Comparison of ENCODE assay signal across 8 mouse cellular contexts in the genomic region with DNA sequence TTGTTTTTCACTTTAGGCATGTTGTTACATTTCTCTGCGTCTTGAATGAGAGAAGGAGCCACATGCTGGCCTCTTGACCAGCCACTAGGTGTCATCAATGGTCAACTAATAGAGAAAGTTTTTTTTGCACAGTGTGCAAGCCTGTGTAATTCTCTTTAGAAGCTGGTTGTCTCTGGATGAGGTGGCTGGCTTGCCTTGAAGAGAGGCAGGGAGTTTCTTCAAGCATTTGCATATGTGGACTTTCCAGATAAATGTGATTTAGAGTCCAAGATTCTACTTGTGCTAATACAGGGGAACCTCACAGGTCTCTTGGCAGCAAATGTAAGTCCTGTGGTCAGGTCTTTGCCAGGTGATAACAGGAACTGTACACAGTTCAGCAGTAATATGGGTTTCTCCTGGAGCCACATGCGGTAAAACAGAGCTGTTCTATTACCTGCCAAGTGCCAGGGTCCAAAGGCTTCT.
A peak's percentile ranks its signal among the peaks of the same experiment; 100 is the strongest.
DNase-seq lines count a peak whose midpoint lies in the region; ATAC-seq and TF ChIP-seq lines count a peak whose summit lies in the region.

No protein-coding gene starts in this region.

- H3K9me3 ChIP-seq in ES-E14 (ENCODE audit: control insufficient read depth, insufficient read depth, low read depth, low read length), result no peaks in the 10 kb centered on the region
- no peaks in the 10 kb centered on the region for H3K9me3 ChIP-seq in hindbrain, postnatal 0 days (ENCODE audit: low read length)
- H3K9me3 ChIP-seq in midbrain, embryonic 14.5 days (ENCODE audit: control insufficient read depth, low read length), result no peaks in the 10 kb centered on the region

- no peak overlapping the region for H3K4me2 ChIP-seq in hindbrain, postnatal 0 days (ENCODE audit: low read depth, low read length)
- no peak overlapping the region for H3K4me2 ChIP-seq in midbrain, embryonic 14.5 days (ENCODE audit: low read length)

- H3K9ac ChIP-seq in ES-E14 (ENCODE audit: insufficient read depth, low read depth, low read length, poor library complexity, severe bottlenecking), result no peak overlapping the region
- no peak overlapping the region for H3K9ac ChIP-seq in hindbrain, postnatal 0 days (replicated peaks; ENCODE audit: low read length)
- H3K9ac ChIP-seq in midbrain, embryonic 14.5 days (replicated peaks; ENCODE audit: low read length), result no peak overlapping the region

- peak; percentile 81 for TF ChIP-seq CTCF in hindbrain, postnatal 0 days (IDR thresholded peaks at IDR 0.05; ENCODE audit: low read depth)

- DNase-seq in 3T3-L1 (ENCODE audit: low read depth, low spot score) (peak; percentile 87), ES-E14 (ENCODE audit: low read depth, low spot score) (peak; percentile 44)
- DNase-seq in cerebellum, postnatal 10 days, result peak; percentile 66 to 80
- DNase-seq in gastrocnemius, adult 18-20 months (ENCODE audit: low spot score), result peak; percentile 75
- DNase-seq in hindbrain, postnatal 0 days (ENCODE audit: low spot score), result peak; percentile 87
- DNase-seq in left cerebral cortex, postnatal 4 days, result peak; percentile 11
- DNase-seq in midbrain, embryonic 14.5 days, result peak; percentile 88
- DNase-seq in telencephalon, adult 2 months (ENCODE audit: low read depth, low spot score), result peak; percentile 55

- no peak overlapping the region for H3K4me3 ChIP-seq in ES-E14 (ENCODE audit: insufficient read depth in 1 of 2, low read depth in 1 of 2, low read length in 2 of 2, poor library complexity in 1 of 2, severe bottlenecking in 1 of 2)
- H3K4me3 ChIP-seq in hindbrain, postnatal 0 days (ENCODE audit: low read length), result no peak overlapping the region
- H3K4me3 ChIP-seq in midbrain, embryonic 14.5 days (replicated peaks; ENCODE audit: low read depth, low read length), result no peak overlapping the region

- H3K36me3 ChIP-seq in ES-E14 (ENCODE audit: control insufficient read depth, insufficient read depth, low read length, poor library complexity, severe bottlenecking), result no peaks in the 10 kb centered on the region
- H3K36me3 ChIP-seq in hindbrain, postnatal 0 days (ENCODE audit: insufficient read depth, low read length), result no peaks in the 10 kb centered on the region
- no peaks in the 10 kb centered on the region for H3K36me3 ChIP-seq in midbrain, embryonic 14.5 days (ENCODE audit: control insufficient read depth, insufficient read depth, low read length)

- H3K4me1 ChIP-seq in ES-E14 (ENCODE audit: control insufficient read depth in 2 of 2, insufficient read depth in 2 of 2, low read length in 2 of 2, poor library complexity in 1 of 2), result peaks cover 0 to 2% of the 10 kb centered on the region in 2 experiments; a peak in 1 of 4 replicates
- peaks cover 12% of the 10 kb centered on the region for H3K4me1 ChIP-seq in hindbrain, postnatal 0 days (ENCODE audit: insufficient read depth, low read length)
- H3K4me1 ChIP-seq in midbrain, embryonic 14.5 days (ENCODE audit: control insufficient read depth, insufficient read depth, low read length), result no peaks in the 10 kb centered on the region

- in situ Hi-C loops in ES-E14 (cut with MboI; ENCODE audit: low sequenced_read_pairs in 2 of 2, unreplicated experiment in 2 of 2), result loop anchor here in 1 of 2 experiments (10.0 kb wide), 1 partner anchor 202 kb away; no protein-coding TSS in a partner anchor

- intact Hi-C loops in left cerebral cortex, postnatal 4 days (cut with DNase I), result loop anchor here (5.0 kb wide), 2 partner anchors 75 to 195 kb away; partner anchors contain the start of gene Gadd45a

- WGBS in hindbrain, postnatal 0 days, result 19% methylated on average over 2 of the region's 2 CpGs
- 37% methylated on average over 2 of the region's 2 CpGs for WGBS in midbrain, embryonic 14.5 days

- no peak overlapping the region for H3K27ac ChIP-seq in ES-E14 (ENCODE audit: insufficient read depth, low read depth, low read length, poor library complexity, severe bottlenecking)
- no peak overlapping the region for H3K27ac ChIP-seq in hindbrain, postnatal 0 days
- no peak overlapping the region for H3K27ac ChIP-seq in midbrain, embryonic 14.5 days (replicated peaks; ENCODE audit: low read depth, low read length)

- H3K27me3 ChIP-seq in hindbrain, postnatal 0 days (ENCODE audit: insufficient read depth, low read length), result no peaks in the 10 kb centered on the region
- no peaks in the 10 kb centered on the region for H3K27me3 ChIP-seq in midbrain, embryonic 14.5 days (ENCODE audit: control insufficient read depth, insufficient read depth, low read length)

- peak; percentile 85 for ATAC-seq in hindbrain, postnatal 0 days
- ATAC-seq in midbrain, embryonic 14.5 days (ENCODE audit: low FRiP score, low TSS enrichment), result peak; percentile 82

TF ChIP-seq in ES-E14, 5 proteins besides CTCF, POLR2A, EP300 and RAD21:
- TF ChIP-seq CHD2 (IDR thresholded peaks at IDR 0.05; ENCODE audit: low read depth, low read length) (no peak), MAFK (IDR thresholded peaks at IDR 0.05; ENCODE audit: insufficient read depth, low read depth, low read length) (peak; percentile 53; the same call in 1 of the 2 replicates), ZNF384 (IDR thresholded peaks at IDR 0.05; ENCODE audit: low read depth, low read length) (peak; percentile 84), ZC3H11A (IDR thresholded peaks at IDR 0.05; ENCODE audit: borderline replicate concordance, low read depth, low read length) (peak; percentile 97), HCFC1 (IDR thresholded peaks at IDR 0.05; ENCODE audit: borderline replicate concordance, insufficient read depth, low read length) (no peak)
TF ChIP-seq in ES-E14: peak in this region for 3.

Comparison
In these comparisons a context has a peak if more than half of its experiments do, and no peak if none do; other contexts are left out.
1. DNase-seq: peak in every context shown above with its lines; median percentile 88 in midbrain, embryonic 14.5 days; 87 in 3T3-L1; 87 in hindbrain, postnatal 0 days; 75 in gastrocnemius, adult 18-20 months; 73 in cerebellum, postnatal 10 days; 55 in telencephalon, adult 2 months; 44 in ES-E14; 11 in left cerebral cortex, postnatal 4 days.